Mouse (Mus musculus): ENCODE results near the gene Col26a1. TPM values are rescaled to one million over a fixed set of nuclear protein-coding genes. Genes with fewer than 3 reads are reported as not detected.

Col26a1 gene
- polyA plus RNA-seq, 1 experiment from 2014 or later, result 63.0 TPM

DNA sequence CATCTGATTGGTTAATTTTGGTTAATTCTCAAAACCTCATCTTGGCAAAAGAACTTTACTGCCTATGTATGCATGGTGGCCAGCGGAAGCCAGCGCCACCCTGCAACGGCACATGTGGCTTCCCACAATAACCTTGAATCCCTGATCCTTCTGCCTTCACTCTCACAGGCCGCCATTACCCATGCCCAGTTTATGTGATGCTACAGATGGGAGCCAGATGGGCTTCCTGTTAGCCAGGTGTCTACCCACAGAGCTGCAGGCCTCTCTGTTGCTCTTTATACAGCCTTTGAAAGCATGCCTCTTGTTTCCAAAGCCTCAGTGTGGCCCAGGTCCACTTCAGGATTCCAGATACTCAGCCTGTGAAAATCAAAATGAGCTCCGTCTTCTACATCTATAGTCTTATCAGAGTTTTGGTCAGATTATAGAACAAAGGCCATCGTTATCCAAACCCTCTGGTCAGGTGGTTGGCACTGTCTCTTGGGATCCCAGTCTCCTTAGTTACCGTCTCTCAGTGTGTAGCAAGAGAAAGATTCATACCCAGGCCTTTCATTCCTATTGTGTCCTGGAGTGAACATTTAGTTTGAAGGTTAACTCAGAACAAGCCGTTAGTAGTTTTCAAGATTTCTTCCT, 34.7 kb upstream of the Col26a1 start:
- H3K9me3 ChIP-seq (replicated peaks; ENCODE audit: control insufficient read depth, low read length), result no peaks in the 10 kb centered on the region
- DNase-seq (ENCODE audit: low spot score) (no peak), ATAC-seq (replicated peaks; ENCODE audit: insufficient number of reproducible peaks, low FRiP score, low TSS enrichment, low read depth) (no peak)
- H3K27ac ChIP-seq (replicated peaks; ENCODE audit: low read depth, low read length), result no peak overlapping the region
- H3K4me2 ChIP-seq (ENCODE audit: low read depth, low read length), result no peak overlapping the region
- H3K4me3 ChIP-seq (ENCODE audit: low read depth, low read length), result no peak overlapping the region
- H3K36me3 ChIP-seq (replicated peaks; ENCODE audit: control insufficient read depth, insufficient read depth, low read depth, low read length), result no peaks in the 10 kb centered on the region
- 93% methylated on average over 8 of the region's 8 CpGs for WGBS
- H3K4me1 ChIP-seq (ENCODE audit: control insufficient read depth, insufficient read depth, low read length), result peaks cover 2% of the 10 kb centered on the region; the same call in 1 of the 2 replicates
- H3K27me3 ChIP-seq (ENCODE audit: control insufficient read depth, insufficient read depth, low read length), result no peaks in the 10 kb centered on the region
- H3K9ac ChIP-seq (replicated peaks; ENCODE audit: low read length), result no peak overlapping the region

DNA sequence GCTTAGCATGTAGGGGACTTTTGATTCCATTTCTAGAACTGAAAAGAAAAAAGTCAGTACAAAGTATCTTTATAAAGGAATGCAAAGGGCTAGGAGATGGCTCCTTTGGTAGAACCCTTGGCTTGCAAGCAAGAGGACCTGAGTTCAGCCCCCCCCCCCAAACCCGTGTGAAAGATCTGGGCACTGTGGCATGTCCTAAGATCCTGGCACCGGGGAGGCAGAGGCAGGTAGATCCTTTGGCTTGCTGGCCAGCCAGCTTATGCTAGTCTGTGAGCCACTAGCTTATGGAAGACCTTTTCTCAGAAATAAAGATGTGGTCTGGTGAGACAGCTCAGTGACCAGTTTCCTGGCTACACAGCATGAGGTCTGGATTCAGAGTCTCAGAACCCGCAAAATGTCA, 31.2 kb upstream of the Col26a1 start:
- H3K4me2 ChIP-seq (ENCODE audit: low read depth, low read length), result no peak overlapping the region
- 84% methylated on average over 3 of the region's 3 CpGs for WGBS
- no peaks in the 10 kb centered on the region; the same call in 1 of the 2 replicates for H3K36me3 ChIP-seq (replicated peaks; ENCODE audit: control insufficient read depth, insufficient read depth, low read depth, low read length)
- no peak overlapping the region for H3K4me3 ChIP-seq (ENCODE audit: low read depth, low read length)
- no peak for DNase-seq (ENCODE audit: low spot score)
- H3K27me3 ChIP-seq (ENCODE audit: control insufficient read depth, insufficient read depth, low read length), result no peaks in the 10 kb centered on the region
- no peak for ATAC-seq (replicated peaks; ENCODE audit: insufficient number of reproducible peaks, low FRiP score, low TSS enrichment, low read depth)
- H3K27ac ChIP-seq (replicated peaks; ENCODE audit: low read depth, low read length), result no peak overlapping the region
- H3K9me3 ChIP-seq (replicated peaks; ENCODE audit: control insufficient read depth, low read length), result no peaks in the 10 kb centered on the region
- no peak overlapping the region for H3K9ac ChIP-seq (replicated peaks; ENCODE audit: low read length)
- H3K4me1 ChIP-seq (ENCODE audit: control insufficient read depth, insufficient read depth, low read length), result no peaks in the 10 kb centered on the region

GRCm38 (mm10) chr5:136907991-136908857, 25.2 kb upstream of the Col26a1 start, which contains the start of gene Ift22:
Gene Ift22, plus strand, starts transcription at chr5:136908150.
- 10% methylated on average over 32 of the region's 32 CpGs for WGBS
- H3K36me3 ChIP-seq (replicated peaks; ENCODE audit: control insufficient read depth, insufficient read depth, low read depth, low read length), result no peaks in the 10 kb centered on the region; the same call in 1 of the 2 replicates

DNA sequence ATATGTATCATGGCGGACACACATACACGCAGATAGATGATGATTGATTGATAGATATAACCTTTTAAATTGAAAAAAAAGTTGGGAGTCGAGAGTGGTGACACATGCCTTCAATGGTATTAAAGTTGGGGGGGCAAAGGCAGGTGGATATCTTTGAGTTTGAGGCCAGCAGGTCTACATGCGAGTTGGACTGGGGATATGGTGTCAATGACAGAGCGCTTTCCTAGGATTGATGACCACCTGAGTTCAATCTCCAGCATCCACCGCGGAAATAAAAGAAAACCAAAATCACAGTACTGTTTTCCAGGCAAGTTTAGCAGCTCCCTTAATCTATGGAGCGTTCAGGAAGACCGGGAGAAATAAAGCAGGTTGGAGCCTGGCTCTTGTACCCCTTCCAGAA, 24.6 kb upstream of the Col26a1 start:
- DNase-seq (ENCODE audit: low spot score), result no peak
- Histone ChIP-seq H3K27ac (replicated peaks; ENCODE audit: low read depth, low read length) (no peak overlapping the region), H3K9ac (replicated peaks; ENCODE audit: low read length) (peak overlapping the region; percentile 46), H3K36me3 (replicated peaks; ENCODE audit: control insufficient read depth, insufficient read depth, low read depth, low read length) (no peaks in the 10 kb centered on the region; the same call in 1 of the 2 replicates), H3K4me3 (ENCODE audit: low read depth, low read length) (peak overlapping the region; percentile 55), H3K27me3 (ENCODE audit: control insufficient read depth, insufficient read depth, low read length) (no peaks in the 10 kb centered on the region), H3K9me3 (replicated peaks; ENCODE audit: control insufficient read depth, low read length) (no peaks in the 10 kb centered on the region), H3K4me1 (ENCODE audit: control insufficient read depth, insufficient read depth, low read length) (no peaks in the 10 kb centered on the region), H3K4me2 (ENCODE audit: low read depth, low read length) (peak overlapping the region; percentile 34)
- WGBS, result 44% methylated on average over 9 of the region's 9 CpGs
- ATAC-seq (replicated peaks; ENCODE audit: insufficient number of reproducible peaks, low FRiP score, low TSS enrichment, low read depth), result 0 out of 2 replicates have a peak, but pooled peaks have one; percentile 3

More at GRCm38 (mm10) chr5:136907991-136908857, 25.2 kb upstream of the Col26a1 start, which contains the start of gene Ift22:
- ATAC-seq (replicated peaks; ENCODE audit: insufficient number of reproducible peaks, low FRiP score, low TSS enrichment, low read depth) (peak; percentile 87), DNase-seq (ENCODE audit: low spot score) (peak; percentile 96)
- Histone ChIP-seq H3K27ac (replicated peaks; ENCODE audit: low read depth, low read length) (no peak within 1 kb of the TSS), H3K27me3 (ENCODE audit: control insufficient read depth, insufficient read depth, low read length) (no peaks in the 10 kb centered on the region), H3K9me3 (replicated peaks; ENCODE audit: control insufficient read depth, low read length) (no peaks in the 10 kb centered on the region), H3K9ac (replicated peaks; ENCODE audit: low read length) (peak within 1 kb of the TSS; percentile 60), H3K4me2 (ENCODE audit: low read depth, low read length) (peak within 1 kb of the TSS; percentile 61), H3K4me1 (ENCODE audit: control insufficient read depth, insufficient read depth, low read length) (no peaks in the 10 kb centered on the region), H3K4me3 (ENCODE audit: low read depth, low read length) (peak within 1 kb of the TSS; percentile 55)

DNA sequence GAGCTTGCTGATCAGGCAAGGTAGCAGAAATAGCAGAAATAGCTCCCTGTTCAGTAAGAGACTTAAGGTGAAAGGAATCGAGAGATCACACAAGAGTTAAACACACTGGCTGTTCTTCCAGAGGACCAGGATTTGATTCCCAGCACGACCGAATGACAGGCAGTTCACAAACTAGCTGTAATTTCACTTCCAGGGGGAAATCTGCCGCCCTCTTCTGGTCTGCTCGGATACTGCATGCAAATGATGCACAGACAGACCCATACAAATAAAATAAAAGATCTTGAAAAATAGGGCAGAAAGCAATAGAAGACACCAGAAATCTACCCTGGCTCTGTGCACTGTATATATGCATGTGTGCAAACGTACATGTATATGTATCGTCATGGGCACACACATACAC, 22.6 kb upstream of the Col26a1 start:
- Histone ChIP-seq H3K4me3 (ENCODE audit: low read depth, low read length) (no peak overlapping the region), H3K36me3 (replicated peaks; ENCODE audit: control insufficient read depth, insufficient read depth, low read depth, low read length) (no peaks in the 10 kb centered on the region), H3K9me3 (replicated peaks; ENCODE audit: control insufficient read depth, low read length) (no peaks in the 10 kb centered on the region), H3K4me1 (ENCODE audit: control insufficient read depth, insufficient read depth, low read length) (no peaks in the 10 kb centered on the region), H3K27ac (replicated peaks; ENCODE audit: low read depth, low read length) (no peak overlapping the region), H3K4me2 (ENCODE audit: low read depth, low read length) (no peak overlapping the region), H3K9ac (replicated peaks; ENCODE audit: low read length) (no peak overlapping the region), H3K27me3 (ENCODE audit: control insufficient read depth, insufficient read depth, low read length) (no peaks in the 10 kb centered on the region)
- DNase-seq (ENCODE audit: low spot score), result no peak
- ATAC-seq (replicated peaks; ENCODE audit: insufficient number of reproducible peaks, low FRiP score, low TSS enrichment, low read depth), result no peak
- WGBS, result 53% methylated on average over 7 of the region's 7 CpGs

GRCm38 (mm10) chr5:136904621-136905020, 21.6 kb upstream of the Col26a1 start:
- no peaks in the 10 kb centered on the region for H3K9me3 ChIP-seq (replicated peaks; ENCODE audit: control insufficient read depth, low read length)
- H3K36me3 ChIP-seq (replicated peaks; ENCODE audit: control insufficient read depth, insufficient read depth, low read depth, low read length), result no peaks in the 10 kb centered on the region
- H3K4me2 ChIP-seq (ENCODE audit: low read depth, low read length), result no peak overlapping the region
- H3K4me3 ChIP-seq (ENCODE audit: low read depth, low read length), result no peak overlapping the region
- no peak overlapping the region for H3K27ac ChIP-seq (replicated peaks; ENCODE audit: low read depth, low read length)
- H3K4me1 ChIP-seq (ENCODE audit: control insufficient read depth, insufficient read depth, low read length), result no peaks in the 10 kb centered on the region
- H3K9ac ChIP-seq (replicated peaks; ENCODE audit: low read length), result no peak overlapping the region
- 64% methylated on average over 3 of the region's 3 CpGs for WGBS
- no peak for DNase-seq (ENCODE audit: low spot score)
- ATAC-seq (replicated peaks; ENCODE audit: insufficient number of reproducible peaks, low FRiP score, low TSS enrichment, low read depth), result no peak
- H3K27me3 ChIP-seq (ENCODE audit: control insufficient read depth, insufficient read depth, low read length), result no peaks in the 10 kb centered on the region

DNA sequence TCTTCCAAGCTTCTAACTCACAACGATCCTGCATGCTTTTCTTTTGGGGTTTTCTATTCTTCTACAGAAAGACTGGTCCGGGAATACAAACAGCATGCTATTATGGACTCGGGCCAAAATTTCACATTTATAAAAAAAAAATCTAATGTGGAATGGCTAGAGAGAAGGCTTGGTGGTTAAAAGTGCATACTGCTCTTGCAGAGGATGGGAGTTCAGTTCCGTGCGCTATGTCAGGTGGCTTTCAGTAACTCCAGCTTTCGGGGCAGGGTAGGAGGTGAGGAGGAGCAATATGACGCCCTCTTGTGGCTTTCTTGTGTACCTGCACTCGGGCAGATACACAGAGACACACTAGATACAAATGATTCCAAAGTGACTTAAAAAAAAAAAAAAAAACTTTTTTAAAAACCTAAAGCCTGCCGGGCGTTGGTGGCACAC, 12.5 kb upstream of the Col26a1 start:
- H3K36me3 ChIP-seq (replicated peaks; ENCODE audit: control insufficient read depth, insufficient read depth, low read depth, low read length), result no peaks in the 10 kb centered on the region
- ATAC-seq (replicated peaks; ENCODE audit: insufficient number of reproducible peaks, low FRiP score, low TSS enrichment, low read depth) (0 out of 2 replicates have a peak, but pooled peaks have one; percentile 72), DNase-seq (ENCODE audit: low spot score) (peak; percentile 55)
- no peaks in the 10 kb centered on the region for H3K9me3 ChIP-seq (replicated peaks; ENCODE audit: control insufficient read depth, low read length)
- no peaks in the 10 kb centered on the region for H3K4me1 ChIP-seq (ENCODE audit: control insufficient read depth, insufficient read depth, low read length)
- 58% methylated on average over 10 of the region's 10 CpGs for WGBS
- no peak overlapping the region for H3K27ac ChIP-seq (replicated peaks; ENCODE audit: low read depth, low read length)
- no peaks in the 10 kb centered on the region for H3K27me3 ChIP-seq (ENCODE audit: control insufficient read depth, insufficient read depth, low read length)
- no peak overlapping the region for H3K4me2 ChIP-seq (ENCODE audit: low read depth, low read length)
- H3K4me3 ChIP-seq (ENCODE audit: low read depth, low read length), result no peak overlapping the region
- no peak overlapping the region for H3K9ac ChIP-seq (replicated peaks; ENCODE audit: low read length)
